Mouse (Mus musculus): Measurements from ENCODE around the gene Scarf2.

- TF ChIP-seq CTCF (conservative IDR thresholded peaks at IDR 0.05; ENCODE audit: low read length) (no peak), NANOG (IDR thresholded peaks at IDR 0.05; ENCODE audit: borderline replicate concordance, low read length) (no peak)
Observed at GRCm38 (mm10) chr16:17795643-17796042, 1.4 kb upstream of the Scarf2 start.
